Mouse (Mus musculus) liver, embryonic 11.5 days (tissue): Measurements from ENCODE around the gene Herc6. TPM values are rescaled to one million over a fixed set of nuclear protein-coding genes. Genes with fewer than 3 reads are reported as not detected.

ENCODE experiments used
- ATAC-seq: fragments of 200-750 bp; cut with Nextera tagmentation; replicated peaks from 2 replicates; pipeline ENCODE4 v1.8.0; 2017; ENCODE audit warnings: moderate number of reproducible peaks, mild to moderate bottlenecking, moderate TSS enrichment, moderate library complexity; ENCODE audit not compliant: low FRiP score
- DNase-seq: peaks from one replicate; pipeline ENCODE4 v3.0.0-alpha.2; 2017; ENCODE audit warnings: low spot score
- H3K27ac ChIP-seq: fragments of 300-500 bp; sonication (generic); 2 replicates; pipeline ENCODE4 v1.5.1; 2014; ENCODE audit warnings: mild to moderate bottlenecking, low read depth, low read length, control low read depth
- H3K27me3 ChIP-seq: fragments of 300-500 bp; sonication (generic); replicated peaks from 2 replicates; pipeline ENCODE4 v1.6.1; 2014; ENCODE audit warnings: low read length, mixed read lengths; ENCODE audit not compliant: control insufficient read depth, insufficient read depth
- H3K36me3 ChIP-seq: fragments of 300-500 bp; sonication (generic); 2 replicates; pipeline ENCODE4 v1.6.1; 2014; ENCODE audit warnings: mild to moderate bottlenecking, low read length, moderate library complexity, mixed read lengths; ENCODE audit not compliant: control insufficient read depth, insufficient read depth
- H3K4me1 ChIP-seq: fragments of 300-500 bp; sonication (generic); replicated peaks from 2 replicates; pipeline ENCODE4 v1.6.1; 2014; ENCODE audit warnings: low read length, mixed read lengths; ENCODE audit not compliant: control insufficient read depth, insufficient read depth
- H3K4me2 ChIP-seq: fragments of 300-500 bp; sonication (generic); 2 replicates; pipeline ENCODE4 v1.6.1; 2014; ENCODE audit warnings: mild to moderate bottlenecking, control low read depth, moderate library complexity
- H3K4me3 ChIP-seq: fragments of 300-500 bp; sonication (generic); 2 replicates; pipeline ENCODE4 v1.5.1; 2014; ENCODE audit warnings: low read depth, low read length, control low read depth
- H3K9ac ChIP-seq: fragments of 300-500 bp; sonication (generic); 2 replicates; pipeline ENCODE4 v1.6.1; 2014; ENCODE audit warnings: low read depth, low read length, control low read depth
- H3K9me3 ChIP-seq: fragments of 300-500 bp; sonication (generic); 2 replicates; pipeline ENCODE4 v1.6.1; 2016; ENCODE audit warnings: low read length, inconsistent platforms, mixed read lengths; ENCODE audit not compliant: control insufficient read depth
- WGBS: fragments of 180-500 bp; shearing (Covaris S2); extraction: QIAGEN DNeasy Blood & Tissue Kit; methylation state at CpG from one replicate; pipeline ENCODE4 v1.1.7; 2014; 5-methylcytosine and 5-hydroxymethylcytosine counted together
- polyA plus RNA-seq: library from polyadenylated mRNA; unstranded; fragments of >200 nt; fragmentation: Nextera tagmentation; extraction: Ambion mirVana; gene quantifications from 2 replicates; pipeline ENCODE4 v1.2.1, GENCODE M21; 2014

Herc6 gene
- polyA plus RNA-seq, 1 experiment from 2014 or later, result 4.6 TPM

- DNase-seq (no peak), ATAC-seq (no peak)
- H3K4me3 ChIP-seq, result no peak overlapping the region
- H3K9me3 ChIP-seq, result no peaks in the 10 kb centered on the region
- no peaks in the 10 kb centered on the region for H3K4me1 ChIP-seq
- no peaks in the 10 kb centered on the region for H3K36me3 ChIP-seq
- H3K27ac ChIP-seq, result no peak overlapping the region
- no peak overlapping the region for H3K9ac ChIP-seq
- WGBS, result 96% methylated on average over 1 of the region's 1 CpGs
- H3K27me3 ChIP-seq, result no peaks in the 10 kb centered on the region
- H3K4me2 ChIP-seq, result no peak overlapping the region
These were observed 17.3 kb upstream of the Herc6 start for GRCm38 (mm10) chr6:57563454-57563853.

DNA sequence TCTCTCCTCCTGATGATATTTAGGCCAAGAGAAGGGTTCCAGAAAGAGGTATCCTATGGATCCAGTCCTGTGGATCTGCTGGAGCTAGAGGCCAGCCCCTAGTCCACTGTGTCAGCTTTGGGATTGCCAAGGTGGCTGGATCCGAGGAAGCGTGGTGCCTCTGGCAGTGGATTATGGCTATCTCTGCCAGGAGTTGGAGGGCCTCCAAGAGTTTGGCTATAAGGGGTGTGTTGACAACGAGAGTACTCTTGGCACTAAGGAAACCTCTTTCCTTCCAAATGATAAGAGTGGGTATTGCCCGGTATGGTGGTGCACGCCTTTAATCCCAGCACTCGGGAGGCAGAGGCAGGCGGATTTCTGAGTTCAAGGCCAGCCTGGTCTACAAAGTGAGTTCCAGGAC is 15.3 kb upstream of the Herc6 start:
- no peak overlapping the region for H3K9ac ChIP-seq
- 85% methylated on average over 7 of the region's 7 CpGs for WGBS
- no peaks in the 10 kb centered on the region for H3K36me3 ChIP-seq
- H3K4me2 ChIP-seq, result no peak overlapping the region
- no peak for DNase-seq
- no peaks in the 10 kb centered on the region for H3K9me3 ChIP-seq
- no peaks in the 10 kb centered on the region for H3K4me1 ChIP-seq
- no peaks in the 10 kb centered on the region for H3K27me3 ChIP-seq
- no peak overlapping the region for H3K27ac ChIP-seq
- ATAC-seq, result no peak
- no peak overlapping the region for H3K4me3 ChIP-seq

- no peak for DNase-seq
- no peak overlapping the region for H3K27ac ChIP-seq
- 75% methylated on average over 2 of the region's 2 CpGs for WGBS
- H3K4me2 ChIP-seq, result no peak overlapping the region
- no peak overlapping the region for H3K9ac ChIP-seq
- H3K27me3 ChIP-seq, result no peaks in the 10 kb centered on the region
- H3K36me3 ChIP-seq, result no peaks in the 10 kb centered on the region
- no peak for ATAC-seq
- H3K9me3 ChIP-seq, result no peaks in the 10 kb centered on the region
- no peaks in the 10 kb centered on the region for H3K4me1 ChIP-seq
- H3K4me3 ChIP-seq, result no peak overlapping the region
These were observed 13.2 kb upstream of the Herc6 start for GRCm38 (mm10) chr6:57567630-57568029.

GRCm38 (mm10) chr6:57570170-57570974 is 10.4 kb upstream of the Herc6 start:
- Histone ChIP-seq H3K4me2 (no peak overlapping the region), H3K36me3 (no peaks in the 10 kb centered on the region), H3K9me3 (no peaks in the 10 kb centered on the region), H3K27me3 (no peaks in the 10 kb centered on the region), H3K4me3 (no peak overlapping the region), H3K4me1 (no peaks in the 10 kb centered on the region), H3K9ac (no peak overlapping the region), H3K27ac (no peak overlapping the region)
- 11% methylated on average over 6 of the region's 6 CpGs for WGBS
- no peak for ATAC-seq
- no peak for DNase-seq

- H3K4me1 ChIP-seq, result no peaks in the 10 kb centered on the region
- H3K9me3 ChIP-seq, result no peaks in the 10 kb centered on the region
- no peaks in the 10 kb centered on the region for H3K36me3 ChIP-seq
- H3K4me2 ChIP-seq, result no peak overlapping the region
- no peak overlapping the region for H3K9ac ChIP-seq
- H3K27ac ChIP-seq, result no peak overlapping the region
- ATAC-seq, result no peak
- no peak overlapping the region for H3K4me3 ChIP-seq
- no peak for DNase-seq
- H3K27me3 ChIP-seq, result no peaks in the 10 kb centered on the region
These were observed 9.2 kb upstream of the Herc6 start for GRCm38 (mm10) chr6:57571587-57571986.

DNA sequence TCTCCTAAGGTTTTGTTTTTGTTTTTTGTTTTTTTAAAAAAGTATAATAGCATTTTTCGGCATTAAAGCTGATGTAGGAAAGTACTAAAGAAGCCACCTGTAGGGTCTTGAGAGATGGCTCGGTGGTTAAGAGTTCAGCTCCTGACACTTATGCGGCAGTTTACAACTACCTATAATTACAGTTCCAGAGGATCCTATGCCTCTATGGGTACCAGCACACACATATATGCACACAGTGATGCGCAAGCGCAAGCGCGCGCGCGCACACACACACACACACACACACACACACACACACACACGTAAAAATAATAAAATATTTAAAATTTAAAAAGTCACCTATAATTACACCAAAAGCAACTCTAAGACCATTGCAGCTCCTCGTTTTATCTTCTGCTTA is 795 bp downstream of the Herc6 start:
- Histone ChIP-seq H3K27me3 (no peaks in the 10 kb centered on the region), H3K27ac (no peak overlapping the region), H3K9ac (peak overlapping the region; percentile 80; the same call in 1 of the 2 replicates), H3K4me3 (peak overlapping the region; percentile 65), H3K9me3 (no peaks in the 10 kb centered on the region), H3K4me2 (peak overlapping the region; percentile 72), H3K36me3 (no peaks in the 10 kb centered on the region), H3K4me1 (no peaks in the 10 kb centered on the region)
- DNase-seq (no peak), ATAC-seq (peak; percentile 18; the same call in 1 of the 2 replicates)
- WGBS, result 82% methylated on average over 12 of the region's 12 CpGs

DNA sequence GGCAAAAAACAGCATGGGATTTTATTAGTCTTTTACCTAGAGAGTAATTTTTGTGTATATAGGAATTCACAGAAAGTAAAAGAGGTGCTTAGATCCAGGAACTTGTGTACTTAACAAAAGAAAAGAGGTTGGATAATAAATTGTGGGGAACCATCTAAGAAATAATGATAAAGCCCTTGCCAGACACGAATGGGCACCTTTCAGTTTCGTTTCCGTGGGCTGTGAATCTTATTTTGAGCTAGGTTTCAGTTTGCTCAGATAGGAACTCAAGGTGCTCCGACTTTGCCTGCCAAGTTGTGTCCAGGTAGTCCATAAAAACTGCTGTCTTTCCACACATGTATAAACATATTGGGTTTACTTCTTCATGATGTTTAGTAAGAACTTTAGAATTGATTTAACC is 1.6 kb downstream of the Herc6 start:
- ATAC-seq (no peak), DNase-seq (no peak)
- WGBS, result 77% methylated on average over 4 of the region's 4 CpGs
- no peak overlapping the region for H3K4me2 ChIP-seq
- no peaks in the 10 kb centered on the region for H3K4me1 ChIP-seq
- no peaks in the 10 kb centered on the region for H3K36me3 ChIP-seq
- H3K27ac ChIP-seq, result no peak overlapping the region
- no peaks in the 10 kb centered on the region for H3K27me3 ChIP-seq
- H3K4me3 ChIP-seq, result no peak overlapping the region
- no peaks in the 10 kb centered on the region for H3K9me3 ChIP-seq
- no peak overlapping the region for H3K9ac ChIP-seq

DNA sequence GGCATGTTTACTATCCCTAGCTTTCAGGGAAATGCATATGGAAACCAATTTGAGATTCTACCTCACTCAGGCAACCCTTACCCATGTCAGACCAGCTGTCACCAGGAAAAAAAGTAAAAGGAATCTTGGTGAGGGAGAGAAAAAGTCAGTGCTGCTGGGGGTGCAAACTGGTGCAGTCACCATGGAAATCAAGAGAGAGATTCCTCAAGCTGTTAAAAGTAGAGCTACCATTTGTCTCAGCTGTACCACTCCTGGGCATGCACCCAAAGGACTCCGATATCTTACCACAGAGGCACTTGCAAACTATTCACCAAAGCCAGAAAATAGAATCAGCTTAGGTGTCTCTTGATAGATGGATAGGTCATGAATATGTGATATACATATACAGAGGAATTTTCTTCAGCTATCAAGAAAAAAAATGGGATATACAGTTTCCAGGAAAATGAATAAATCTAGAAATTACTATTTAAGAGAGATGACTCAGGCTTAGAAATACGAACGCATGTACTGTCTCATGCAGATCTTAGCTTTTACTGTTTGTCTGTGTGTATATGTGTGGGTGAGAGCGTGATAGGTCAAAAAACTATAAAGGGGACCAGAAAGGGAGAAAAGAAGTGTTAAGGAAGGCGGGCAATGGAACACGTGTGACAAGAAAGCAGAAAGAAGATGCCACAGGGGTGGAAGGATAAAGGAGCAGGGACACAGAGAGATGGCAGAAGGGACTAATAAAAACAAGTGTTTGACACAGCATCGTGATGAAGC is 24.9 kb downstream of the Herc6 start:
- no peaks in the 10 kb centered on the region for H3K27me3 ChIP-seq
- no peak overlapping the region for H3K4me2 ChIP-seq
- no peaks in the 10 kb centered on the region for H3K4me1 ChIP-seq
- no peaks in the 10 kb centered on the region for H3K9me3 ChIP-seq
- H3K4me3 ChIP-seq, result no peak overlapping the region
- WGBS, result 90% methylated on average over 7 of the region's 7 CpGs
- DNase-seq (no peak), ATAC-seq (no peak)
- no peak overlapping the region for H3K9ac ChIP-seq
- no peaks in the 10 kb centered on the region for H3K36me3 ChIP-seq
- no peak overlapping the region for H3K27ac ChIP-seq

DNA sequence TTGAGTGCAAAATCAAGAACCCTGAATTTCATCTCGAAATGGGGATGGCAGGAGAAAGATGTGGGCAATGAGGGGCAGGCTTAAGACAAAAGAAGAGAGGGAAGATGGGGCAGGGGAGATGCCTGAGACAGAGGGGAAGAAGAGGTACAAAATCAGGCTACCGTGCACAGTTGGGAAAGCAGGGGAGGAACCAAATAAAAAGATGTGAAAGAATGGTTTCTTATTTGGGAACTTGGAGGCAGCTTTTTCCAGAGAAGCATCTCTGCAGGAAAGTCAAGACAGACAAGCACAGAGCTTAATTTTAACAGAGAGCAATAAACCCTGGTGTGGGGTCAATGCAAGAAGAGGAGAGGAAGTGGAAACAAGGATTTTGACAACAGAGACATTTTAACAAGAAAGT is 27.2 kb downstream of the Herc6 start:
- H3K4me3 ChIP-seq, result no peak overlapping the region
- H3K4me1 ChIP-seq, result no peaks in the 10 kb centered on the region
- H3K27me3 ChIP-seq, result no peaks in the 10 kb centered on the region
- DNase-seq (no peak), ATAC-seq (no peak)
- no peaks in the 10 kb centered on the region for H3K9me3 ChIP-seq
- no peaks in the 10 kb centered on the region for H3K36me3 ChIP-seq
- no peak overlapping the region for H3K9ac ChIP-seq
- WGBS, result 70% methylated on average over 2 of the region's 2 CpGs
- H3K27ac ChIP-seq, result no peak overlapping the region
- no peak overlapping the region for H3K4me2 ChIP-seq
